Mouse (Mus musculus) heart, embryonic 12.5 days (tissue): ENCODE results near the gene Gsto2. TPM values are rescaled to one million over a fixed set of nuclear protein-coding genes. Genes with fewer than 3 reads are reported as not detected.

Experiments
- ATAC-seq: fragments of 200-750 bp; cut with Nextera tagmentation; 2 replicates; pipeline ENCODE4 v1.8.0; 2017; ENCODE audit warnings: moderate TSS enrichment, moderate library complexity; ENCODE audit not compliant: insufficient number of reproducible peaks, low FRiP score
- H3K27ac ChIP-seq: fragments of 300-500 bp; sonication (generic); 2 replicates; pipeline ENCODE4 v1.5.1; 2016; ENCODE audit warnings: mild to moderate bottlenecking, moderate library complexity; ENCODE audit not compliant: poor library complexity, severe bottlenecking
- H3K27me3 ChIP-seq: fragments of 300-500 bp; sonication (generic); replicated peaks from 2 replicates; pipeline ENCODE4 v1.6.1; 2016; ENCODE audit warnings: mild to moderate bottlenecking, moderate library complexity
- H3K36me3 ChIP-seq: fragments of 300-500 bp; sonication (generic); 2 replicates; pipeline ENCODE4 v1.6.1; 2016; ENCODE audit warnings: mild to moderate bottlenecking, moderate library complexity
- H3K4me1 ChIP-seq: fragments of 300-500 bp; sonication (generic); replicated peaks from 2 replicates; pipeline ENCODE4 v1.6.1; 2016; ENCODE audit warnings: mild to moderate bottlenecking
- H3K4me2 ChIP-seq: fragments of 300-500 bp; sonication (generic); 2 replicates; pipeline ENCODE4 v1.6.1; 2016; ENCODE audit warnings: mild to moderate bottlenecking, moderate library complexity
- H3K4me3 ChIP-seq: fragments of 300-500 bp; sonication (generic); 2 replicates; pipeline ENCODE4 v1.5.1; 2016; ENCODE audit warnings: mild to moderate bottlenecking
- H3K9ac ChIP-seq: fragments of 300-500 bp; sonication (generic); 2 replicates; pipeline ENCODE4 v1.6.1; 2016; ENCODE audit warnings: mild to moderate bottlenecking, moderate library complexity
- H3K9me3 ChIP-seq: fragments of 300-500 bp; sonication (generic); replicated peaks from 2 replicates; pipeline ENCODE4 v1.6.1; 2016; ENCODE audit warnings: mild to moderate bottlenecking, moderate library complexity
- WGBS: fragments of 180-500 bp; shearing (Covaris S2); methylation state at CpG from one replicate; pipeline ENCODE4 v1.1.7; 2016; 5-methylcytosine and 5-hydroxymethylcytosine counted together
- polyA plus RNA-seq: library from polyadenylated mRNA; unstranded; fragments of >200 nt; fragmentation: Nextera tagmentation; extraction: Ambion mirVana; gene quantifications from 2 replicates; pipeline ENCODE4 v1.2.1, GENCODE M21; 2016

Gsto2 gene
- polyA plus RNA-seq, 1 experiment from 2014 or later = 1.3 TPM

GRCm38 (mm10) chr19:47893092-47893491, 27.8 kb downstream of the Gsto2 start:
- no peaks in the 10 kb centered on the region for H3K27me3 ChIP-seq
- no peak for ATAC-seq
- no peak overlapping the region for H3K9ac ChIP-seq
- H3K4me1 ChIP-seq = peaks cover 33% of the 10 kb centered on the region
- H3K27ac ChIP-seq = no peak overlapping the region
- H3K4me2 ChIP-seq = no peak overlapping the region
- H3K36me3 ChIP-seq = peaks cover 55% of the 10 kb centered on the region
- WGBS = 90% methylated on average over 6 of the region's 6 CpGs
- H3K4me3 ChIP-seq = no peak overlapping the region
- no peaks in the 10 kb centered on the region for H3K9me3 ChIP-seq

- WGBS = 69% methylated on average over 8 of the region's 8 CpGs
- H3K36me3 ChIP-seq = peaks cover 57% of the 10 kb centered on the region
Observed at GRCm38 (mm10) chr19:47898472-47899079, 33.2 kb downstream of the Gsto2 start.

DNA sequence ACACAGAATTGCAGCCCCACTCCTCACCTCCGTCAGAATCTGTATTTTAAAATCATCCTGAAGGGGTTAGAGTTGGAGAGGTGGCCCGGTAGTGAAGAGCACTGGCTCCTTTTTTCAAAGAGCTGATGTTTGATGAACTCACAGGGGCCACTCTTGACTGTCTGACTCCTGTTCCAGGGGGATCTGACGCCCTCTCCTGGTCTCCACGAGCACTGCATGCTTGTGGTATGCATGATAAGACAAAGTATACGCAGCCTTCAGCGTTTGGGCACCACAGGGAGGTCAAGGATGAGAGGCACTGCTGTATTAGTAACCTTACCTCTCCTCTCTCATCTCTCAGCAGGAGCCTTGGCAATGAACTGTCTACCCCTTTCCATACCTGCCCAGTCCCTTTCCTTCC, 34.7 kb downstream of the Gsto2 start:
- Histone ChIP-seq H3K4me1 (peaks cover 61% of the 10 kb centered on the region), H3K36me3 (peaks cover 43% of the 10 kb centered on the region), H3K9ac (no peak overlapping the region), H3K4me3 (no peak overlapping the region), H3K27me3 (no peaks in the 10 kb centered on the region), H3K27ac (no peak overlapping the region), H3K4me2 (no peak overlapping the region), H3K9me3 (no peaks in the 10 kb centered on the region)
- WGBS = 65% methylated on average over 6 of the region's 6 CpGs
- no peak for ATAC-seq

More at GRCm38 (mm10) chr19:47898472-47899079, 33.2 kb downstream of the Gsto2 start:
- Histone ChIP-seq H3K4me1 (peaks cover 50% of the 10 kb centered on the region), H3K4me2 (no peak overlapping the region), H3K9ac (no peak overlapping the region), H3K4me3 (no peak overlapping the region), H3K27ac (no peak overlapping the region), H3K27me3 (no peaks in the 10 kb centered on the region), H3K9me3 (no peaks in the 10 kb centered on the region)
- ATAC-seq = no peak

GRCm38 (mm10) chr19:47900558-47900957, 35.2 kb downstream of the Gsto2 start:
- Histone ChIP-seq H3K4me2 (no peak overlapping the region), H3K27me3 (no peaks in the 10 kb centered on the region), H3K36me3 (peaks cover 37% of the 10 kb centered on the region), H3K4me1 (peaks cover 66% of the 10 kb centered on the region), H3K9me3 (no peaks in the 10 kb centered on the region), H3K4me3 (no peak overlapping the region), H3K27ac (no peak overlapping the region), H3K9ac (no peak overlapping the region)
- WGBS = 76% methylated on average over 10 of the region's 10 CpGs
- no peak for ATAC-seq

GRCm38 (mm10) chr19:47902316-47903201, 37.2 kb downstream of the Gsto2 start:
- 56% methylated on average over 13 of the region's 13 CpGs for WGBS
- H3K27me3 ChIP-seq = no peaks in the 10 kb centered on the region
- H3K4me2 ChIP-seq = peak overlapping the region; percentile 44
- no peak overlapping the region for H3K4me3 ChIP-seq
- H3K9ac ChIP-seq = no peak overlapping the region
- peak overlapping the region; percentile 82 for H3K27ac ChIP-seq
- ATAC-seq = peak; percentile 46; the same call in 1 of the 2 replicates
- peaks cover 68% of the 10 kb centered on the region for H3K4me1 ChIP-seq
- peaks cover 20% of the 10 kb centered on the region for H3K36me3 ChIP-seq
- H3K9me3 ChIP-seq = no peaks in the 10 kb centered on the region

DNA sequence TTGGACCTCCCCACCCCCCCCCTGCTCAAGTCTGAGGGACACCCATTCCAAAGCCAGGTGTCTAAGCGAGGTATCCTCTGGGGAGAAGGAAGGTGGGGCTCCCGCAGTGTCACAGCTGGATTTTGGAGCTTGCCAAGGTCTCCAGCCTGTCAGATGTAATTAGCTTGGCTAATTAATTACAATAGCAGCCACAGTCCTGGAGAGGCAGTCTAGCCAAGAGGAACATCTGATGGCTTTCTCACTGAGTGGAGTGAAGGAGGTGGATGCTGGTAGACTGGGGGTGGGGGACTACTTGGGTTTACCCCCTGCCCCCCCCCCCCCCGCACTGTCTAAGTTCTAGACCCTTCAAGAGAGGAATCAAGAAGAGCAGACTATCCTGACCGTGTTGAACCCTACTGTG, 38.3 kb downstream of the Gsto2 start:
- H3K36me3 ChIP-seq = peaks cover 16% of the 10 kb centered on the region
- H3K4me2 ChIP-seq = 0 out of 2 replicates have a peak overlapping the region, but pooled peaks have one; percentile 4
- H3K4me1 ChIP-seq = peaks cover 63% of the 10 kb centered on the region
- H3K9ac ChIP-seq = 0 out of 2 replicates have a peak overlapping the region, but pooled peaks have one; percentile 4
- H3K4me3 ChIP-seq = no peak overlapping the region
- peak overlapping the region; percentile 82 for H3K27ac ChIP-seq
- ATAC-seq = no peak
- WGBS = 75% methylated on average over 4 of the region's 4 CpGs
- no peaks in the 10 kb centered on the region for H3K9me3 ChIP-seq
- H3K27me3 ChIP-seq = no peaks in the 10 kb centered on the region

GRCm38 (mm10) chr19:47905081-47905480, 39.7 kb downstream of the Gsto2 start:
- no peak overlapping the region for H3K4me2 ChIP-seq
- no peak overlapping the region for H3K9ac ChIP-seq
- H3K4me1 ChIP-seq = peaks cover 73% of the 10 kb centered on the region
- no peaks in the 10 kb centered on the region for H3K27me3 ChIP-seq
- no peak for ATAC-seq
- 80% methylated on average over 4 of the region's 4 CpGs for WGBS
- H3K9me3 ChIP-seq = no peaks in the 10 kb centered on the region
- peaks cover 10% of the 10 kb centered on the region for H3K36me3 ChIP-seq
- no peak overlapping the region for H3K4me3 ChIP-seq
- H3K27ac ChIP-seq = peak overlapping the region; percentile 19; the same call in 1 of the 2 replicates

DNA sequence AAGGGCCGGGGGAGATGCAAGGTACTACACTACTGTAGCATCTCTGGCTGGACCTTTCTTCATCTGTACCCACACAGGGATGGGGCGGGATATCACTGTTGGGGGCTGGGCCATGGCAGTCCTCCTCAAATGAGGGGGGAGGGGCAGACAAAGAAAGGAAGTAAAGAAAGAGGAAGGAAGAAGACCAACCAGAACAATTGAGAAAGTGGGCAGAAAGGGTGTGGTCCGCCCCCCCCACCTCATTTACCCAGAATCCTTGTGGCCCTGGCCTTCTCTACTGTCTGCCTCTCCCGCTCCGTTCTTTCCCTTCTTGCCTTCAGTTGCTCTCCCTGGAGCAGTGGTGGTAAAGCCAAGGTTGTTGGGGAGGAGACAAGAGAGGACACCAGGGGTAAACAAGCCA, 40.3 kb downstream of the Gsto2 start:
- H3K36me3 ChIP-seq = peaks cover 5% of the 10 kb centered on the region
- no peak overlapping the region for H3K4me2 ChIP-seq
- WGBS = 80% methylated on average over 5 of the region's 5 CpGs
- H3K9me3 ChIP-seq = no peaks in the 10 kb centered on the region
- H3K27me3 ChIP-seq = no peaks in the 10 kb centered on the region
- ATAC-seq = no peak
- no peak overlapping the region for H3K9ac ChIP-seq
- H3K27ac ChIP-seq = no peak overlapping the region
- no peak overlapping the region for H3K4me3 ChIP-seq
- H3K4me1 ChIP-seq = peaks cover 73% of the 10 kb centered on the region

GRCm38 (mm10) chr19:47907596-47907995, 42.3 kb downstream of the Gsto2 start:
- Histone ChIP-seq H3K27ac (no peak overlapping the region), H3K27me3 (no peaks in the 10 kb centered on the region), H3K9ac (no peak overlapping the region), H3K4me3 (no peak overlapping the region), H3K9me3 (no peaks in the 10 kb centered on the region), H3K4me1 (peaks cover 69% of the 10 kb centered on the region), H3K4me2 (no peak overlapping the region), H3K36me3 (peaks cover 16% of the 10 kb centered on the region)
- 85% methylated on average over 9 of the region's 9 CpGs for WGBS
- no peak for ATAC-seq

- no peaks in the 10 kb centered on the region for H3K27me3 ChIP-seq
- 32% methylated on average over 6 of the region's 6 CpGs for WGBS
- no peak overlapping the region for H3K4me3 ChIP-seq
- H3K27ac ChIP-seq = no peak overlapping the region
- ATAC-seq = no peak
- peak overlapping the region; percentile 17; the same call in 1 of the 2 replicates for H3K9ac ChIP-seq
- no peaks in the 10 kb centered on the region for H3K9me3 ChIP-seq
- H3K36me3 ChIP-seq = peaks cover 16% of the 10 kb centered on the region
- peaks cover 58% of the 10 kb centered on the region for H3K4me1 ChIP-seq
- peak overlapping the region; percentile 57 for H3K4me2 ChIP-seq
Observed at GRCm38 (mm10) chr19:47908961-47909371, 43.6 kb downstream of the Gsto2 start.

DNA sequence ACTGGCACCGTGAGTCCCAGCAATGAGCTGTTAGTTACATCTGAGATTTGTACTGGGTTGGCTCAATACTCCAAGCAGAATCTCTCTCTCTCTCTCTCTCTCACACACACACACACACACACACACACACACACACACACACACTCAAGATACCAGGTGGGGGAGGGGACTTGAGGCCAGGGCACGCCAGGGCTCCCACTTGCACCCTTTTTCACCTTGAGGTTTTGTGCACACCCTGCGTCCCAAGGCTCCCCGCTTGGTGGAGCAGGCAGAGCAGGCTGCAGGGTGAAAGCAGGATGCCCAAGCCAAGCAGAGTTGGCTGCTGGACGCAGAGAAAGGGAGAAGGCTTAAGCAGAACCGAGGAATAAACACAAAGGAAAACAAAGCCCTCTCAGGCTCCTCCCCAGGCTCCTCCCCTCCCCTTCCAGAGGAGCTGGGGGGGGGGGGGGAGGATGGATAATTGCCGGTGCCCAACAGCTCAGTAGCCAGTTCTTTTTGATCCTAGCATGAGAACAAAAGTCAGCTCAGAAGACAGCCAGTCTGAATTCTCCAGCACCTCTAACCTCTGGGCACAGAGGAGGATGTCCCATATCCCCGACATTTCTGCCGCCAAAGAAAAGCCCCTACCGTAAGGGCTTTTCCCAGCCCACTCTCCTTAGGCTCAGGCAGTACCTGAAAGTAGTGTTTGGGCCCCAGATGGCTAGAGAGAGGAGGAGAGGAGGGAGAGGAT, 44.2 kb downstream of the Gsto2 start:
- H3K4me1 ChIP-seq = peaks cover 56% of the 10 kb centered on the region
- ATAC-seq = peak; percentile 44; the same call in 1 of the 2 replicates

More for the DNA sequence above, 44.2 kb downstream of the Gsto2 start:
- H3K4me2 ChIP-seq = peak overlapping the region; percentile 57
- peak overlapping the region; percentile 69 for H3K27ac ChIP-seq
- H3K27me3 ChIP-seq = no peaks in the 10 kb centered on the region
- peak overlapping the region; percentile 56 for H3K9ac ChIP-seq
- 10% methylated on average over 10 of the region's 10 CpGs for WGBS
- no peaks in the 10 kb centered on the region for H3K9me3 ChIP-seq
- H3K36me3 ChIP-seq = peaks cover 20% of the 10 kb centered on the region
- peak overlapping the region; percentile 20; the same call in 1 of the 2 replicates for H3K4me3 ChIP-seq
